Mouse (Mus musculus): Measurements from ENCODE around the gene Atrnl1.
A peak's percentile ranks its signal among the peaks of the same experiment; 100 is the strongest.

The Atrnl1 gene

DNA sequence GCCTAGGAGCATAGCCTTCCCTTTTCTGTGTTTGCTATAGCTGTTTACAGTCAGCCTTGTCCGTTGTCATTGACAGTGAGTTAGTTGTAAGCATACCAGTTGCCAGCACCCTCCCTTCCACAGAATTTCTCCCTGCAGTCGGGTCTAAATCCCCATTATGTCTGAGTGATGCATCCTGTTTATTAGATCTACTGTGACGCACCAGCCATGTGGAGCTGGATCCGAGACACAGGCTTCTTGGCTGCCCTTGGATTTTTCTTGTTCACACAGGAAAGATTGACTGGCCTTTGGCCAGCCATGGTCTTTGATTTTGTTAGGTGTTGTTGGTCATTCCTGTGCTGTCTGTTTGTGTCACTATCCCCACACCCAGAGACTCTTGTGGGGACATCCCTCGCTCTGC is 102.3 kb downstream of the Atrnl1 start:
- DNase-seq: no peak

DNA sequence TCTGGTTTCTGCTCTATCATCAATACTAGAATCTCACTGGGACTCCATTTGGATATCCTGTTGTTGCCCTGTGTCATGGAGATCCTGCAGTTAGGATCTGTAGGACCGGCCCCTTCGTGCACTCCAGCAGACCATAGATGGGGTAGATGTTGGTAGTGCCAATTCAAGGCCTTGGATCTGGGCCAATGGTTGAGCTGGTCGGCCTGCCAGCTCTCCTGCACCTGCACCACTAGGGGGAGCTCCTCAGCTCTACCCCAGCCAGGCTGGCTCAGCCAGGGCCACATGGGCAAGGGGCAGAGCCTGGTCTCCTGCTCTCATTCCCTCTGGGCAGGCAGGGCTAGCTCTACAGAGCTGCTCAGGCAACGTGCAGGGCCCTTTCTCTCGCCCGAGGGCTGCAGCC is 114.1 kb downstream of the Atrnl1 start:
- DNase-seq: peak; percentile 25

- no peak for DNase-seq
Observed at GRCm38 (mm10) chr19:57725326-57725725, 114.5 kb downstream of the Atrnl1 start.

- no peak for DNase-seq
Observed at GRCm38 (mm10) chr19:57727009-57727408, 116.2 kb downstream of the Atrnl1 start.

DNA sequence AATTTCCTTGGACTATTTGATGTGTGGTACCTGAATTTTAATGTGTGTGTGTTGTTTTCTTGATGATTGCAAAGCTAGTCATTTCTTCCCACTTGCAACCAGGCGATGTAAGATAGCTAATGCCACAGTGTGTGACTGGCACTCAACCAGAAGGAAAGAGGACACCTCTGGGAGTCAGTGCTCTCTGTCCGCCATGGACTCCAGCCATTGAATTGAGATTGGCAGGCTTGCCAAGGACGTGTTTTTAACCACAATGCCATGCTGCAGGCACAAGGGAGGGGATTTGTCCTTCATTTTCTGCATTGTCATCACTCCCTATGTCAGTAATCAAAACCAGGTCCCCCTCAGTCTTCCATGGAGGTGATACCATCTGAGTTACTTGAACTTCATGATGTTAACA is 126.6 kb downstream of the Atrnl1 start:
- DNase-seq: no peak

GRCm38 (mm10) chr19:57745579-57745978 is 134.7 kb downstream of the Atrnl1 start:
- DNase-seq: no peak

DNA sequence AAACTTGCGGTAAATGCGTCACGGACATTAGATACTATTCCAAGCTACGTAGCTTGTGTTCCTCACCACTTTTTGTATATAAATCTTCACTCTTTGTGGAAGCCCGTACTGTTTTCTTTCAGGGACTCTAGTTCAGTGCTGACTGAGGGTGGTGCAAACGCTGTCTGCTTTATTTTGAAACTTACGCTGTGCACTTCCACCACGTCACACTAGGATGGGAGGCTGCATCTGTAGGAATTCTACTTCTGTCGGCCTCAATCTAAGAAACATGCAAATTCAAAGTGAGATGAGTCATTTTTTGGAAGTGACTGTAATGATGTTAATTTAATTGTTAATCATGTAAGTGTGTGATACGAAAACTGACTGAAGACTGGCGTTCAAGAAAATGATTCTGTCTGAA is 135.7 kb downstream of the Atrnl1 start:
- no peak for DNase-seq

- no peak for DNase-seq
Observed at GRCm38 (mm10) chr19:57752189-57752588, 141.4 kb downstream of the Atrnl1 start.

DNA sequence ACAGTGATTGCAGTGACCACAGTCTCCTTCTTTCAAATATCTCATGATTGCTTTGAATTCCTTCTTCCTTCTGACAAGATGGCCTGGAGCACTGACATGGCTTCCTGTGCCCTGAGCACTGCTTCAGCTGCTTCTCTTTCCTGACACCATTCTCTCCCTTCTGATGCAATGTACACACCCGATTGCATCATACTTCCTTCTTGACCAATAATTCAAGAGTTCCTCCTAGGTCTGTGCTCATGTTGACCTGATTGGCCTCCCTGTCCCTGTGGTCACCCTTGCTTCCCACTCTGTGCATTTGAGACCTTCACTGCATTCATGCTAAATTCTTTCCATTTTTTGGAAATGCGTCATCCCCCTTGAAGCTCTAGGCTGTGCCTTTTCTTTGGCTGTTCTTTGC is 151.7 kb downstream of the Atrnl1 start:
- DNase-seq: no peak

GRCm38 (mm10) chr19:57764576-57765371 is 153.9 kb downstream of the Atrnl1 start:
- DNase-seq: no peak

GRCm38 (mm10) chr19:57767051-57767450 is 156.2 kb downstream of the Atrnl1 start:
- DNase-seq: no peak

DNA sequence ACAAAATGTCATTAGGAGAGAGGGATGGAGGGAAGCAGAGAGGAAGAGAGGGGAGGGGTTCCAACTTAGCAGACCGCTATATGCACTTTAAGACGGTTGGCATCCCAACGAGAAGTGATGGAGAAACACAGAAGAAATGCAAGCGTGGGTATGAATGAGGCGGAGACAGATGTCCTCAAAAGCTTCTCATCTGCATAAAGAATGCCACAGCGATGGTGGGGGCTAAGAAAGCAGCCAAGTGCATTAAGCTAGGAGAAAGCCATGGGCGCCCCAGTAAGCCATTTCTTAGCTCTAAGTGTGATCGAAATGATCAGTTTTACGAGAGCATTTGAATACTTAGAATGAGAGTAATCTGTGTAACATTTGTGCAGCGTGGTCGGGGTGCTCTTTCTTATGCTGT is 157.8 kb downstream of the Atrnl1 start:
- no peak for DNase-seq

DNA sequence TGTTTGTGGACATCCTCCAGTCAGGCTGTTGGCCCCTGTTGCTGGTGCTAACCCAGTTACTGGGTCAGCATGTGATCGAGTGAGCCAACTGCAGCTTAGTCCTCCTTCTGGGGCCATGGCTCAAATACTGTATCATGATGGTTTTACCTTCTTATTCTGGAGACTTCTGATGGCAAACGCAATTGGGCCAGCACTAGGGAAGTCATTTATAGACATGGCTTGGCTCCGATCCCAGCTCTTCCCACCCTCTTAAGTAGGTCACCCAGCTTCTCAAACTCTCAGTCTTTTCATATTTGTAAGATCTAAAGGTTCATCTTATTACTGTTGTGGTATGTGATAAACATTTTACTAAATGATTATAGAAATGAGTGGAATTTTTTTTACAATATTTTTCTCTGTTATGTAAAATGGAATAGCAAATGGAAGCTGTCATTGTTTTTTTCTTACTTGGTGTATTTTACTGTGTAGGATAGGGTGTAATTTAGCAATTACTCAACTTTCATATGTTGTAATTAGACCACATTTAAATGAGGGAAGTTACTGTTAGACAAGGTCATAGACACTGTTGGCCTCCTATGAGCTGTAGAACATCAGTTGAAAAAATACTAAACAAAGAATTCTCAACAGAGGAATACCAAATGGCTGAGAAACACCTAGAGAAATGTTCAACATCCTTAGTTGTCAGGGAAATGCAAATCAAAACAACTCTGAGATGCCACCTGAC is 171.7 kb downstream of the Atrnl1 start:
- DNase-seq: no peak

DNA sequence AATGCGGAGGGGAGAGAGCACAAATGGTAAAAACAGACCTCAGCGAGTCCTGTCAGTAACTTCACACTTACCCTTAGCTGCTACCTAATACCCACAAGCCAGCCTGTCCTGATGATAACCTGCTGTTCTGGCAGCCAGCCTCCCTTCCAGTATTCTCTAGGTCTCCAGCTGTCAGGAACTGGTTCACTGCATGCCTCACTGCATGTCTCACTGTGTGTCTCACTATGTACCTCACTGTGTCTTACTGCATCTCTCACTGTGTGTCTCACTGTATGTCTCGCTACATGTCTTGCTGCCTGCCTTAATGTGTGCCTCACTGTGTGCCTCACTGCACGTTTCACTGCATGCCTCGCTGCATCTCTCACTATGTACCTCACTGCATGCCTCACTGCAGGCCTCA is 175.9 kb downstream of the Atrnl1 start:
- no peak for DNase-seq

- no peak for DNase-seq
Observed at GRCm38 (mm10) chr19:57802207-57802606, 191.4 kb downstream of the Atrnl1 start.

- DNase-seq: no peak
Observed at GRCm38 (mm10) chr19:57802771-57803482, 192.1 kb downstream of the Atrnl1 start.

- no peak for DNase-seq
Observed at GRCm38 (mm10) chr19:57803483-57803820, 192.6 kb downstream of the Atrnl1 start.

DNA sequence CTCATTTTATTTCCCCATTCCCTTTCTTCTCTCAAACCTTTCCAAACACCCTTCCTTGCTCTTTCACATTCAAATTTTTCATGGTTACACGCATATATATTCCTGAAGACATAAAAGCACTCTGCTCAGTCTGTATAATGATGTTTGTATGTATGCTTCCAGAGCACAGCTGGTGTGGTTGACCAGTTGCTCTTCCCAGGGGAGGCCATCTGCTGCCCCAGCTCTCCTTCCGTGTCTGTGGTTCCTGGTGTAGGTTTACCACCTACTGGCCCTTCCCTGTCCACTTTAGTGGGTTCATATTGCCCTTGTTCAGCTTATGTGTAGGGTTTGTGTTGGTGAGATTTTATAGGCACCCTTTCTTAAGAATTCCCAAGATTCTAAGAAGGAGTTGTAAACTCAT is 197.5 kb downstream of the Atrnl1 start:
- DNase-seq: no peak

- DNase-seq: no peak
Observed at GRCm38 (mm10) chr19:57814291-57814690, 203.5 kb downstream of the Atrnl1 start.

- DNase-seq: peak; percentile 14
Observed at GRCm38 (mm10) chr19:57816221-57816996, 205.6 kb downstream of the Atrnl1 start.

DNA sequence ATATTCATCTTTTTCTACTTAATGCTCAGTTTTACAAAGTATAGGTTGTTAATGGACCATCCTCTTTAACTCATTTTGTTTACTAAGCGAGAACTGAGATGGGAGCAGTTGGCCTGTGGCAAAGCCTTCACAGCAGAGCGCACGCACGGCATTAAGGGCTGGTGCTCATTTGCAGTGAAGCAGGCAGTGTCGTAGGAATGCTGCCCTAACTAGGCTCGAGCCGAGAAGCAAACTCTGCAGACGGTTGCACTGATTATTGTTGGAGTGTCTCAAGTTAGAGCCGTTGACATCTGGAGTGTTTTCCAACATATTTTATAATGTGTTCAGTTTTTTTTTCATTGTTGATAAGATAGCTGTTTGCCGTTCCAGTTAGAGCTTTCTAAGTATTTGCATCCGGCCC is 206.9 kb downstream of the Atrnl1 start:
- no peak for DNase-seq

DNA sequence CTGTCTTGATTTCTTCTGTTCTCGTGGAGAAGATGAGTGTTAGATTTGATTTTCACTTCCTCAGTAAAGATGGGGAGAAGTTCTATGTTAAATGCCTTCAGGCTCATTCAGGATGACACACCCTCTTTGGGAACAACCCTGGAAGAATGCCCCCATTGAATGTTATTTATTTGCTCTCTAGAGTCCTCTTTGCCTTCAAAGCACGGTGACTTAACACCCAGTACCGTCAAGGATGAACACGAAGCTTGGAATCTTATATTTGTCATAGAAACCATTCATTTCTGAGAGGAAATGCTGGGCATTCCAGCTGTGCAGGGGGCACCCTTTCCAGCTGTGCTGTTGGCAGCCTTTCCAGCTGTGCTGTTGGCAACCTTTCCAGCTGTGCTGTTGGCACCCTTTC is 212.6 kb downstream of the Atrnl1 start:
- DNase-seq: no peak
